Mouse (Mus musculus) heart, postnatal 0 days (tissue): ENCODE data around the gene Fbxl19.

Experiments
- CTCF ChIP-seq: IDR thresholded peaks from 2 replicates; pipeline ENCODE4 v1.5.1; 2016; ENCODE audit warnings: antibody characterized with exemption, control low read depth, low read depth
- EP300 ChIP-seq: IDR thresholded peaks from 2 replicates; pipeline ENCODE4 v1.6.1; 2016; ENCODE audit warnings: antibody characterized with exemption, low read depth

- TF ChIP-seq CTCF (no peak), EP300 (no peak)
Observed at GRCm38 (mm10) chr7:127812292-127812691, 67.9 kb downstream of the Fbxl19 start.
